Mouse (Mus musculus) embryo, embryonic 9.5 days (tissue): ENCODE measurements at regions not wholly inside any gene's neighbourhood (a gene's known extent, or its start where the extent isn't known, plus 50 kb on each side); places are given as distances from the start of the nearest gene placed in this dataset.

Experiments
- DNase-seq: peaks from one replicate; pipeline ENCODE4 v3.0.0-alpha.2; 2017; ENCODE audit errors: extremely low spot score

- DNase-seq, result no peak
Measured at GRCm38 (mm10) chr4:58661781-58662293, 108.1 kb upstream of the Lpar1 start.

- no peak for DNase-seq
Measured at GRCm38 (mm10) chr4:58660511-58660910, 106.8 kb upstream of the Lpar1 start.

- DNase-seq, result no peak
Measured at GRCm38 (mm10) chr4:58658206-58658605, 104.5 kb upstream of the Lpar1 start.

GRCm38 (mm10) chr4:58647761-58648295 lies 94.1 kb upstream of the Lpar1 start:
- DNase-seq, result no peak

- DNase-seq, result no peak
Measured at GRCm38 (mm10) chr4:58646821-58647220, 93.1 kb upstream of the Lpar1 start.

GRCm38 (mm10) chr4:58643371-58643770 lies 89.7 kb upstream of the Lpar1 start:
- DNase-seq, result peak; percentile 22

GRCm38 (mm10) chr4:58642236-58642635 lies 88.5 kb upstream of the Lpar1 start:
- DNase-seq, result no peak

GRCm38 (mm10) chr4:58632696-58633095 lies 79.0 kb upstream of the Lpar1 start:
- DNase-seq, result no peak

GRCm38 (mm10) chr4:58631415-58631814 lies 77.7 kb upstream of the Lpar1 start:
- DNase-seq, result peak; percentile 19

GRCm38 (mm10) chr4:58627021-58627420 lies 73.3 kb upstream of the Lpar1 start:
- no peak for DNase-seq

- no peak for DNase-seq
Measured at GRCm38 (mm10) chr4:58624059-58624458, 70.4 kb upstream of the Lpar1 start.

- no peak for DNase-seq
Measured at GRCm38 (mm10) chr4:58620641-58621040, 66.9 kb upstream of the Lpar1 start.

- no peak for DNase-seq
Measured at GRCm38 (mm10) chr4:58617261-58617660, 63.6 kb upstream of the Lpar1 start.

GRCm38 (mm10) chr4:58613536-58613935 lies 59.8 kb upstream of the Lpar1 start:
- DNase-seq, result no peak

- no peak for DNase-seq
Measured at GRCm38 (mm10) chr4:58613022-58613421, 59.3 kb upstream of the Lpar1 start.

- DNase-seq, result no peak
Measured at GRCm38 (mm10) chr4:58607491-58607890, 53.8 kb upstream of the Lpar1 start.

- no peak for DNase-seq
Measured at GRCm38 (mm10) chr4:58605941-58606340, 52.2 kb upstream of the Lpar1 start.
